Mouse (Mus musculus) C2C12 (cell line): ENCODE data around the gene Npr3. TPM values are rescaled to one million over a fixed set of nuclear protein-coding genes. Genes with fewer than 3 reads are reported as not detected.

Experiments
- polyA plus RNA-seq: library from polyadenylated mRNA; unstranded; fragments of >200 nt; fragmentation: generic; extraction: Trizol; gene quantifications from one replicate; pipeline ENCODE4 v1.2.1, GENCODE M21; 2012; ENCODE audit warnings: missing spikeins

Npr3 gene
- polyA plus RNA-seq, 1 experiment, result 1.4 TPM

Other genes with a start within 250 kb of the Npr3 start
- 106 TPM for gene Sub1, start 89.7 kb upstream of the Npr3 start, polyA plus RNA-seq
- gene Zfr, start 210.5 kb upstream of the Npr3 start, polyA plus RNA-seq, result 22.4 TPM